Mouse (Mus musculus) megakaryocyte, embryonic 14.5 days (primary cell): ENCODE measurements around the gene Ntf5.

ENCODE experiments used
- FLI1 ChIP-seq: IDR thresholded peaks from 2 replicates; pipeline ENCODE4 v1.6.1; 2012; ENCODE audit warnings: low read length, inconsistent platforms, mixed read lengths
- GATA1 ChIP-seq: IDR thresholded peaks from 3 replicates; pipeline ENCODE4 v1.6.1; 2012; ENCODE audit warnings: mixed read lengths, low read length, inconsistent platforms, borderline replicate concordance

DNA sequence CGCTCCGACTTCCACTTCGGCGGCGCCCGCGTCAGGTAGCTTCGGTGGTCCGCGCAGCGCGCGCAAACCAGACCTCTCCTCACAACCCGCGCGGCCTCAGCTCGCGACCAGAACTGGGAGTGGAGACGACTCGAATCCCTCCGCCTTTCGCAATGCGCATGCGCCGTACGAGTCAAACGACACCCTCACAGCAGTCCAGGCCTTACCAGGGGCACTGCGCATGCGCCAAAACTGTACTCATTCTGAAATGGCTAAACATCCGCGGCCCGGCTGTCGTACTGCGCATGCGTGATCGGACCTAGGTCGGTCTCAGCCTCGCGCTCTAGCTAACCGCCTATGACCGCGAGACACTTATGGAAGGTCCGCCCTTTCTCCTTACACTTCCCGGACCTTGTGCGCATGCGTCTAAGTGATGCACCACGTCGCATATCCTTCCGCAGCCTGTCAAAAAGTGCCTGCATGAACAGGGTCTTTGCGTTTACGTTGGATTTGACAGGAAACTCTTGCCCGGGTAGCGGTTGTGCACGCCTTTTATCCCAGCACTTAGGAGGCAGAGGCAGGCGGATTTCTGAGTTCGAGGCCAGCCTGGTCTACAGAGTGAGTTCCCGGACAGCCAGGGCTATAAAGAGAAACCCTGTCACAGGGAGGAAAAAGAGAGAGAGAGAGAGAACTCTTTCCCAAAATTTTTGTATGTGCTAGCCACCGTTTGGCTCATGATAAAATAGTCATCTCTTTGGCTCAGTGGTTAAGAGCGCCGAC, 17.7 kb upstream of the Ntf5 start, which contains the start of gene Snrnp70:
- TF ChIP-seq GATA1 = no peak
- 0 out of 2 replicates have a peak, but pooled peaks have one; percentile 10 for TF ChIP-seq FLI1
